ENCODE assay signal across 24 mouse cellular contexts in the genomic region with DNA sequence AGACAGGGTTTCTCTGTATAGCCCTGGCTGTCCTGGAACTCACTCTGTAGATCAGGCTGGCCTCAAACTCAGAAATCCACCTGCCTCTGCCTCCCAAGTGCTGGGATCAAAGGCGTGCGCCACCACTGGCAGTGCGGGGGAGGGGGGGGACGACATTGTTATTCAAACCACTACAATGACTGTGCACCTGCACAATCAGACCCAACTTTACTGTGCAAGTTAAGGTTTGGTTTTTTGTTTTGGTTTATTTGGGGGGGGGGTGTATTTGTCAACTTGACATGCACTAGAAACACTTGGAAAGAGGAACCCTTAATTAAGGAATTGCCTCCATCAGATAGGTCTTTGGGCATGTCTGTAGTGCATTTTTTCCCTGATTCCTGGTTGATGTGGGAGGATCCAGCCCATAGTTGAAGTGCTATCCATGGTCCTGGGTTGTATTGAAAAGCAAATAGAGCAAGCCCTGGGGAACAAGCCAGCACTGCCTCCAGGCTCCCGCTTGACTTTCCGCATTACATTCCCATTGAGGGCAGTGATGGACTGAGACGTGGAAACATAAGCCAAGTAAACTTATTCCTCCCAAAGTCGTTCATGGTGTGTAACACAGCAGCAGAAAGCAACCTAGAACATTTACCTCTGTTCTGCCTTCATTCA. TPM values are rescaled to one million over a fixed set of nuclear protein-coding genes. Genes with fewer than 3 reads are reported as not detected.
DNase-seq lines count a peak whose midpoint lies in the region.
"Had no signal": no experiment of that assay in that cellular context is flagged by ENCODE, and none has a peak within 500 bp of the region (broad histone marks: within the 10 kb centered on the region; RNA-seq: fewer than 3 reads in every experiment).

No protein-coding gene starts in this region.

- no peak overlapping the region for H3K4me3 ChIP-seq in heart, embryonic 10.5 days
- H3K4me3 ChIP-seq: embryonic facial prominence, embryonic 10.5 days; forebrain, embryonic 13.5 days; gastrocnemius, adult 2 months; heart, embryonic 12.5 days; hindbrain, embryonic 15.5 days had no signal

- H3K36me3 ChIP-seq in heart, embryonic 10.5 days: no peaks in the 10 kb centered on the region
- H3K36me3 ChIP-seq: embryonic facial prominence, embryonic 10.5 days; heart, embryonic 12.5 days; hindbrain, embryonic 15.5 days had no signal

- DNase-seq in heart, embryonic 10.5 days (ENCODE audit: low spot score): peak; percentile 70
- DNase-seq in heart, postnatal 25 days (ENCODE audit: low spot score): no peak
- DNase-seq in testis, postnatal 10 days (ENCODE audit: low spot score): peak; percentile 35
- no peak for DNase-seq in testis, postnatal 14 days (ENCODE audit: low spot score)
- DNase-seq in NIH3T3 (ENCODE audit: low read depth): peak; percentile 33
- DNase-seq in spleen, adult 18-20 months: no peak
- DNase-seq in kidney, postnatal 25 days: no peak
- DNase-seq in cerebellum, adult 11 months: no peak
- DNase-seq: adrenal gland, adult 2 months; adrenal gland, postnatal 25 days; cerebellum, adult 2 months; cerebellum, postnatal 10 days; forebrain, postnatal 0 days; gastrocnemius, adult 2 months; gastrocnemius, postnatal 36 days; heart, adult 18-20 months; heart, postnatal 36 days; kidney, adult 11 months had no signal

- no peaks in the 10 kb centered on the region for H3K9me3 ChIP-seq in heart, embryonic 10.5 days
- H3K9me3 ChIP-seq: embryonic facial prominence, embryonic 10.5 days; forebrain, embryonic 13.5 days; heart, embryonic 12.5 days; hindbrain, embryonic 15.5 days had no signal

- intact Hi-C loops in heart, postnatal 25 days (cut with DNase I): loop anchor here (5.0 kb wide), 1 partner anchor 216 kb away; the partner anchor contains the start of gene Lcor

- WGBS in heart, embryonic 10.5 days: 52% methylated on average over 8 of the region's 8 CpGs

- H3K27ac ChIP-seq in heart, embryonic 10.5 days: no peak overlapping the region
- H3K27ac ChIP-seq: embryonic facial prominence, embryonic 10.5 days; forebrain, embryonic 13.5 days; gastrocnemius, adult 2 months; hindbrain, embryonic 15.5 days had no signal

- H3K27me3 ChIP-seq in heart, embryonic 10.5 days (ENCODE audit: insufficient read depth, poor library complexity, severe bottlenecking): no peaks in the 10 kb centered on the region
- H3K27me3 ChIP-seq: CH12.LX; forebrain, embryonic 13.5 days; hindbrain, embryonic 15.5 days had no signal

- H3K4me1 ChIP-seq in heart, embryonic 10.5 days: peaks cover 11% of the 10 kb centered on the region; the same call in 1 of the 2 replicates

RNA-seq across cellular contexts. Expression of gene Tm9sf3, which starts 2.6 kb away (rescaled TPM):
- polyA plus RNA-seq in heart, embryonic 10.5 days (2016; fragmentation: Nextera tagmentation; extraction: Ambion mirVana): 112 and 123 TPM in 2 replicates
- 10 to 100 TPM; 72.5 to 82.2 TPM for total RNA-seq in heart, postnatal 25 days (2021)

RNA-seq across cellular contexts. Expression of gene Tll2, which starts 59.7 kb away (rescaled TPM):
- 0.05 TPM in 1 of 2 replicates, not detected in the other for polyA plus RNA-seq in heart, embryonic 10.5 days (2016; fragmentation: Nextera tagmentation; extraction: Ambion mirVana)
- total RNA-seq in heart, postnatal 25 days (2021): under 1 TPM; 0.50 to 0.70 TPM
- total RNA-seq: adrenal gland, adult 2 months; CH12.LX had no signal
- polyA plus RNA-seq: activated CD4-positive, CD25-positive, alpha-beta regulatory T cell, adult 4 months had no signal

Comparison
In these comparisons a context has a peak if more than half of its experiments do, and no peak if none do; other contexts are left out.
1. DNase-seq: peak in heart, embryonic 10.5 days (single experiment), testis, postnatal 10 days (single experiment) and NIH3T3 (single experiment); none in heart, postnatal 25 days (single experiment), testis, postnatal 14 days (single experiment), spleen, adult 18-20 months (0 of 2), kidney, postnatal 25 days (0 of 2) and cerebellum, adult 11 months (single experiment).